Mouse (Mus musculus): Measurements from ENCODE around the gene Ccdc121.

Ccdc121 gene

DNA sequence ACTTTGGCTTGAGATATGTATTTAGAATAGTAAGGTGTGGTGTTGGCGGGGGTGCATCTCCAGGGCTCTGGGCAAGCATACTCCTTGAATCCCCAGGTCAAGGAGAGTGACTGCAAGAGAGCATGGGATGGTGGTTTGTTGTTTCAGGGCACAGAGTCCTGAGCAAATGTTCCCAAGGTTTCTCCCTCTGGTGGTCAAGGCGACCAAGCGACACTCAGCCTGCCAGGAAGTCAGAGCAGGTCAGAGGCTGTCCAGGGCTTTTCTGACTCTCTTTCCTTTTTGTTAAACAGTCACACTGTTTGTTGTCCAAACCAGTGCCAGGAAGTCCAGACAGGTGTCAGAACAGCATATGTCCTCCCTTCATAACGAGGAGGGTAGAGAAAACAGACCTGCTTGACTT lies at the start of gene Ccdc121:
TSS of gene Ccdc121 (minus strand) at position 145 of the 400 bp plus-strand sequence.
- DNase-seq (ENCODE audit: extremely low read depth, insufficient read length, low spot score): no peak

DNA sequence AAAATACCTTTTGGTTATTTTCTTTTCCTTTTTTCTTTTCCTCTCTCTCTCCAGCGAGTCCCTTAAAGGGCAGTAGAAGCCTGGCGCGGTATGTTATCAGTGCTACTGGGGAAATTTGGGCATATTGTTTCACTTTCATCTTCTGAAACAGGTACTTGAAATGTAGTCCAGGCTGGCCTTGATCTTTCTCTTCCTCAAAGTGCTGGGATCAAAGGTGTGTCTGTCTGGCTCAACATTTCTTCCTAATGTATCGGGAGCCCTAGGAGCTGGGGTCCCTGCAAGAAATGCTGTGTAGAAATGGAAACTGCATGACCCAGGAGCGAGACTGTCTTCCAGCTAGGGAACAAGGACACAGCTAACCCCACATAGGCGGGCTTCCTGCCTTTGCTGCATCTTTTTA lies 49.1 kb upstream of the Ccdc121 start:
- DNase-seq (ENCODE audit: extremely low read depth, insufficient read length, low spot score): no peak

DNA sequence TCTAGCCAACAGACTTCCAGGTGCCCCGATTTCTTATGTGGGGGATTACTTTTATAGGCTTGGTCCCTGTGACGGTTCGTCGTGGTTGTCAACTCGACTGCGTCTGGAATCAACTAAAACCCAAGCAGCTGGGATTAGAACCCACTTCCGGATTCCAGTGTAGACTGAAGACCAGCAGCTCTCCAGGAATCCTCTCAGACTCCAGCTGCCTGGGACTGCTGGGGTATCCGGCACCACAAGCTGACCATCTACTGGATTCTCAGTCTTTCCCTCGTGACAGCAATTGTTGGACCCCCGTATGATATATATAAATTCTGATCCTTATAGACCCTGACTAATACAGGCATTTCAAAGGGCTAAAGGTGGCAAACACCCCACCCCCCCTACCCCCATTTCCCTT lies 48.4 kb upstream of the Ccdc121 start:
- no peak for DNase-seq (ENCODE audit: extremely low read depth, insufficient read length, low spot score)

DNA sequence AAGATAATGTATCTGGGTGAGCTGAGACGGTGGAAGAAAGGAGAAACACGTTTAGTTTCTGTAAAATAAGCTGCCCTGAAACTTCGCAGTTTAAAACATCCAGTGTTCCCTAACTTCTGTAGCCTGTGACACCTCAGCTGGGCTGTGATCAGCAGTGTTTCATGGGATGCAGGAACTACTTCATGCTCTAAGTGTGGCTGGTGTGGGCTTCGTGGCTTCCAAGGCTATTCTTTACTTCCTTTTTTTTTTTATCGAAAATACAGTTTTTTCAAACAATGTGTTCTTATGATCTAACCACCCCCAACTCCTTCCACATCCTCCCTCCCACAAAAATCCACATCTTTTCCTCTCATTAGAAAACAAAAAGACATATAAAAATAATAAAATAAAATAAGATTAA lies 44.2 kb upstream of the Ccdc121 start:
- DNase-seq (ENCODE audit: extremely low read depth, insufficient read length, low spot score): no peak

DNA sequence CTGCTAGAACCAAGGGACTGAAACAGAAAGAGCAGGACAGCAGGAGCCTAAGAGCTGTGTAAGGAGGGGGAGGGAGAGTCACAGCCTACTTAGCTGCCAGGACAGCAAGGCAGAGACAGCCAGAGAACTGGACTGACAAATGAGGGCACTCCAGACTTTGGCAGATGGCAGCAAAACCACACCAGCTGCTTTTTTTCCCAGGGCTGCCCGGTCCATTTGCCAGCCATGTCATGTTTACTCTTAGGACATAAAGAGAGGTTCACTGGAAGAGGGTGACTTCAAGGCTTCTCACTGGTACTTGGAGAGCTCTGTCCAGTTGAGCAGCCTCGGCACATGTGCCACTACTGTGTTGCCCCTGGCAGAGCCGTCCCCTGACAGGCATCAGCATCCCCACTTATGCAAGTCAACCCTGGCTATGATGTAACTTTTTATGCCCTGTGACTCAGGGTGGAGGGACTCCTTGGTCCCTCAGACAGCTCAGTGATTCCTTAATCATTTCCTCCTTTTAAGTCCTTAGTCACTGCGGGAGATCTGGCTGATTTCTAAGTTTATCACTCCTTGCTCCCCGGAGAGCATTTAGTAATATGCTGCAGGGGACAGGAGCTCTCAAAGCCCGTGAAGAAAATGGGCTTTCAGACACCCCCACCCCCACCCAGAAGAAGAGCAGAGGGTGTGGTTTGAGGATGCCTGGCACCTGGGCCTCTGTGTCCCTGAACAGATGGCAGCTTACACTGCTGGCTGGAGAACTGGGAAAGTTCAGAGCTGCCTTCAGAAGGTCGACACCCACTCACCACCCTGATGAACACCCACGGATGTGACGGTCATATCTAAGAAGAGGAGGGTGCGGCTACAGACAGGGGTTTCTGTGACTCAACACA lies 41.5 kb upstream of the Ccdc121 start:
- DNase-seq (ENCODE audit: extremely low read depth, insufficient read length, low spot score): peak; percentile 84

DNA sequence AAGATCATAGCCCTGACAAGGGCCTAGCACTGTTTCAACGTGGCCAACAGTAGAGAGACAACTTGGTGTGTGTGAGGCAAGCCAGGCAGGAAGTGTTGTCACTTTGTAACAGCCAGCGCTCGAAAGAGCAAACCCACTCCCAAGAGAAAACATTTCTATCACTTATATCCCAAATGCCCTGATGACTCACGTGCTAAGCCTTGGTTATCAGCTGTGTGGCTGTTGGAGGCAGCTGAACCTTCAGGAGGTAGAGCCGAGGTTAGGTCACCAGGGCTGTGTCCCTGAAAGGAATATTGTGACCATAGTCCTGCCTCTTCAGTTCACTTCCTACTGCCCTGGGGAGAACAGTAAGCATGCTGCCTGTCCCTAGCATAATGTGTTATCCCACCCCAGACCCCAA lies 39.6 kb upstream of the Ccdc121 start:
- no peak for DNase-seq (ENCODE audit: extremely low read depth, insufficient read length, low spot score)

DNA sequence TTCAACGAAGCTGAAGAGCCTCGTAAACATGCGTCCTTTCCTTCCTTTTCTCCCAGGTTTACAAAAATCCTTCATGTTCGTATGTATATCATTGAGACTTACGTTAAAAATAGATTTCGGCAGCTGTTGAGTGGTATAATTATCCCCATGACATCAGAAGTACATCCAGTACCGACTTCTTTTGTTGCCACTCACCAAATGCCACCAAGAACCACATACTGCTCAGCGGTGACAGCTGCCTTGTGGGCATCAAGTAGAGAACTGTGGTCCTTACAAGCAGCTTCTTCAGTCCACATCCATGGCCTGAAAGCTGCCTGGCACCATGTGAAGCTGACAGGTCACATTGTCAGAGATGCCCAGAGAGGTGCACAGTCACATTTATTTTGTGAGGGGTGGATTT lies 38.7 kb upstream of the Ccdc121 start:
- DNase-seq (ENCODE audit: extremely low read depth, insufficient read length, low spot score): no peak

DNA sequence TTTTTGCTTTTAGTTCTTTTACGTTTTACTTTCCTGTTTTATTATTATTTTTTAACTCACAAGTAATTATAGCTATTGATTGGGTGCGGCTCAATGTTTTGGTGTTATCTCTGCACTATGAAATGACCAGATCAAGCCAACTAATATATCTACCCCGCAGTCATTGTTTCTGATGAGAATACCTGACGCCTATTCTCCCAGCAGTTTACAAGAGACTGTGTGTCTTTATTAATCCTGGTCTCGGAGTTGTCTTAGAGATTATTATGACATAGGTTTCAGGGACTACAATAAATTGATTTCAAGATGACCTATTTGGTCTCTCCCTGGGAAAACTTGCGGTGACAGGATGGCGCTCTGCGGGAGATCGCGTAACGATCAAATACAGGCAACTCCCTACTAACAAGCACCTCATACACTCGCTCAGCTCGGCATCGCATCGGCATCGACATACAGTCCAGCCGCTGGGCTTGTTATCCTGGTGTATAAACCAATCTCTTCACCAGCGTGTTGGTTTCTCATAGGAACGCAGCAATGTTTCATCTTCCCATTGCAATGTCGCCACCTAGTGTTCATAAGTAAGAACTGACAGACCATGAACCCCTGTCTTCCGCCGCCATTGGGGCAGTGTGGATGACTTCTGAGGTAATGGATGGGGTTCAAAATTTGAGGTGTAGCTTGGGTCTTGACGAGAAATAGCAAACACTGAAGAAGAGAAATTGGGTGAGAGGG lies 34.0 kb upstream of the Ccdc121 start:
- peak; percentile 62 for DNase-seq (ENCODE audit: extremely low read depth, insufficient read length, low spot score)

DNA sequence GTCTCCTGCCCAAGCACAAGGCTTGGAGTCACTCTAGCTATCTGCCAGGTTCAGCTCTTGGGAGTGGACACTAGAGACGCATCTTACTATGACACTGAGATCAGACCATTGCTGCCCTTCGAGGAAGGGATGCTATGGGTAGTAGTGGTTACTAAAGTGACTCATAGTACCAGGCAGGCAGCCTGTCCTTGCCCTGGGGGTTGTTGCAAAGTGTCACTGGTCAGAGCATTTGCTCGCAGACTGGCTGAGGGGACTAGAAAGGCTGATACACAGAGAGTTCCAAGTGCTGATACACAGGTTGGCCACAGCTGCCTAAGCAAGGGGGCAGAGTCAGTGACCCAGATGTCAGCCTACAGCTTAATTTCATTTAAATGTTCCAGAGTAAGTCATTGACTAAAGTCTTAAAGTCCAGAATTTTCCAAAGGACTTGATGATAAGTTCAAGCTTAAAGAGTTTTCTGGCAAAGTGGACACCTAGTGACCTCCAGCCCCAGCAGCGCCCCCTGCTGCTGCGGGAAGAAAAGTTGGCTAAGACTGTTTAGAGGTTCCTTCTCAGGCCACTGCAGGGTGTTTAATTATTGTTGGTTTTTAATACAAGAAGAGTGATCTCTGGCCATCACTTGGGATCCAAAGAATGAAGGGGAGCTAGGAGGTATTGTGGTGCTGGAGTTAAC lies 32.6 kb upstream of the Ccdc121 start:
- DNase-seq (ENCODE audit: extremely low read depth, insufficient read length, low spot score): peak; percentile 48

DNA sequence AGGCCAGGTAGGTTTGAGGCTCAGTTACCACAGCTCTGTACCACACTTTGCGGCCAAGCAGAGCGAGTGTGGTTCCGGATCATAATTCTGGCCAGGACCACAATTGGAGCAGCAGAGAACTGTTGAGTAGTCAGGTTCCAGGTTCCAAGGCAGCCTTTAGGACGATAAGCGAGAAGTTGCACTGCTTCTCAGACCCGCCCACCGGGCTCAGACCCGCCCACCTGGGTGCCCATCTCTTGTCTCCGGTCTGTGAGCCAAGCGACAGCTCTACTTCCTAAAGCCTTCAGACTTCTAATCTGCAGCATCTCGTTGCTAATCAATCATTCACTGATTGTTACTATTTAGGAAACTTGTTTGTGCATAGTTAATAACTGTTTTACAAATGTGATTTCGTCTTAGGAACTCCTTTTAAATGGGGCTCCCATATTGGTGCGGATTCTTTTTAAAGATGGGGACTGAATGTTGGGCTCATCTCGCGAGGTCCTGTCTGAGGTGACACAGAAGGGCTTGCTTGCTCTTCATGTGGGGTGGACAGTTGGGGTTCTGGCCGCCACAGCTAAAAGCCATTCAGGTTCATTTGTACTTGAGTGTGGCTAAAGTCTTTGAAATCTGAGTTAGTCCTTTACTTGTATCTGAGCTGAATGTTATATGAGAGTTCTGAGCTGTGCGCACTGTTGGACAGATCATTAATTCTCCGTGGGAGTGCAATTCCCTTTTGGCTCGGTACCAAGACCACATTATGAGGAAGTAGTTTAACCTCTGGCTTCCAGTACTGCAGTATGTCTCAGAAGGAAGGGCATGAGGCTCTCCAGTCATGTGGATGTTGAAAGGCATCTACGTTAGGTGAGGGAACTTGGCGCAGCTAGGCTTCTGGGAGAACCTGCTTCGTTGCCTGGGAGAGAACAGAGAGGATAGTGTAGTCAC lies 28.9 kb upstream of the Ccdc121 start:
- no peak for DNase-seq (ENCODE audit: extremely low read depth, insufficient read length, low spot score)

DNA sequence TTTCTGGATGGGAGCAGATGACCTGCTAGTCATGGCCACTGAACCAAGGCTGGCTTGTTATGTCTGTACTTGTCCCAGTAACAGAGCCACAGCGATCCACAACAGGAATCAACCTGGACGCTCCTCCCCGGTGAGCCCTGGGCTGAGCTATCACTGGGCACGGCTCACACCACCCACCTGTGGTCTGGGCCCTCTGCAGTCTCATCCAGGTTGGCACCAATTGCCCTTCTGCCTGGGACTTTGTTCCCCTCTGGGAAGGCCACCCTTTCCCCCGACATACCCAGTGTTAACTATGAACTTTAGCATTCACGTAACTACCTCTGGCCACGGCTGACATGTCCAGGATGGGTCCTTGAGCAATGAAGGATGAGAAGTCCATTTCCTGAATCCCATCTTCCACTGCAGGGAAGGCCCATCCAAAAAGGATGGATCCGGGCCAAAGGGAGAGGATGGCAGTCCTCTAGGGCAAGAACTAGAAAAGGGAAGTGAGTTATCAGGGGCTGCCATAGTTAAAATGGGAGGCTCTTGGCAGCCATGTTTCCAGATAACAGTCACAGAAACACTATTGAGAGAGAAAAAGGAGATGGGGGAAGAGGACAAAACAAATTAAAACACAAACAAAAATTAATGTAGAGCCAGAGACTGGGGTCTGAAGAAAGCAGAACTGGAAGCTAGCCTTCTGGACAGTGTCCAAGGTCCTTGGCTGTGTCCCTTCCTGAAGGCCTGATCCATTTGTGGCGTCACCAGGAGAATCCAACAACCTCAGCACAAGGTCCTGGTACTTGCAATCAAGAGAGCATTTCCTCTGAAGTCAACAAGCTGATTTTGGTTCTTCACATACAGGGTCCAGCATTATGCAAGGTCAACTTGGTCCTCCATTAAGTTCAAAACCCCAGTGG lies 26.6 kb upstream of the Ccdc121 start:
- no peak for DNase-seq (ENCODE audit: extremely low read depth, insufficient read length, low spot score)

DNA sequence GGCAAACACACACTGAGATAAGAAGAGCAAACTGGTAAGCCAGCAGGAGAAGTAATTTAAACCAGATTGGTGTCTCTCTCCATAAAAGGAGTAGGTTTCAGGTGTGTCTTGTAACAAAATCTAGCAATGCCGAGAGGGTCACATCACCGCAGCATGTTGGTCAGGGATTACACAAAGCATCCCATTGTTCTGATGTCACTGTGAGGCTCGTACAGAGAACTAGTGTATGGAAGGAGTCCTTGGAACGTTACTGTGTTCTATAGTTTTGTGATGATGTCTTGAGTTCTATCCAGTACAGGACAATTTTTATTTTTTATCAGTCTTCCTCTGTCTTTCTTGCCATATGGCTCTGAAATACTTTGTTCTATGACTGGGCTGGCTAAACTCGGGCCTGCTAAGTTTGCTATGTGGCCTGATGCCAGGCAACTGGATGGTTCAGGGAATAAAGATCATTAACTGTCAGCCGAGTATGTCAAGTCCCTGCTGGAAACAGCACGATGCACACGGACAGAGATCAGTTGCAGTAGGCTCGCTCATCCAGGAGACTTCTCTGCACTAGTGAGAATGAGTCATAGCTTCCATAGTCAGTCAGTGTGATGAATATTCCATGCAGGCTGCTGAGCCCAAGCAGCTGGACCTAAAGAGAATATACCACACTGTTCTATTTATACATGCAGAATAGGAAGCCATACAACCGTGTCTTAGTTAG lies 24.1 kb upstream of the Ccdc121 start:
- peak; percentile 38 for DNase-seq (ENCODE audit: extremely low read depth, insufficient read length, low spot score)

DNA sequence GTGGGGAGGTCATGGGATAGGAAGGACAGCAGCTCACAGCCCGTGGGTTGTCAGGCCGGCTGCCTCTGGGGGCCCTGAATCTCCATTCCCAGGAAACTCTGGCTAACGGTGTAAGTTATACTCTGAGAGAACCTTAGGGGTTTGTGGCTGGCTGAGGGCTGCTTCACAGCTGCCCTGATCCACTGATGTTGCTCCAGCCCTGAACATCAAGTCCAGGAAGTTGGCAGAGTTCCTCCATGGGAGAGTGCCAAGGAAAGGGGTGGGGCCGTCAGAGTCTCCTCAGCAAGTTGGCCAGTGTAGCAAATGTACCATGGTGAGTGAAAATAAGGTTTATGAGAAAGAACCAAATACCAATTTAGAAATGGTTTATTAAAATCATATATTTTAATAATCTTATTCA lies 18.1 kb upstream of the Ccdc121 start:
- peak; percentile 74 for DNase-seq (ENCODE audit: extremely low read depth, insufficient read length, low spot score)

DNA sequence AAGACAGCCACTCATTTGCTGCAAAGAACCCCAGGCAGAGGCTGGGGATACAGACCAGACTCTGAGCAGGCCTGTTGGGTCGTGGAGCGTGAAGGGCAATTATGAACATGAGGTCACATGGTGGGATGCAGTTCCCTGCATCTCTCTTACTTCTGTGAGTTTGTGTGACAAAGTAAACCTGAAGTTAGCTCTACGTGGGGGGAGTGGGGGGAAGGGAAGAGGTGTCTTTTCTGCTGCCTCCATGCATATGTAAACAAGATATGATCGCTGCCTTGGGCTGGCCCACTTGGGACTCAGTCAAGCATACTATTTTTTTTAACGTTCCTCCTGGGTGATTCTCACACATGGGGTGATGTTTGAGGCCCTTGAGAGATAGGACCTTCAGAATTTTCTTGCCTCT lies 14.7 kb upstream of the Ccdc121 start:
- no peak for DNase-seq (ENCODE audit: extremely low read depth, insufficient read length, low spot score)

DNA sequence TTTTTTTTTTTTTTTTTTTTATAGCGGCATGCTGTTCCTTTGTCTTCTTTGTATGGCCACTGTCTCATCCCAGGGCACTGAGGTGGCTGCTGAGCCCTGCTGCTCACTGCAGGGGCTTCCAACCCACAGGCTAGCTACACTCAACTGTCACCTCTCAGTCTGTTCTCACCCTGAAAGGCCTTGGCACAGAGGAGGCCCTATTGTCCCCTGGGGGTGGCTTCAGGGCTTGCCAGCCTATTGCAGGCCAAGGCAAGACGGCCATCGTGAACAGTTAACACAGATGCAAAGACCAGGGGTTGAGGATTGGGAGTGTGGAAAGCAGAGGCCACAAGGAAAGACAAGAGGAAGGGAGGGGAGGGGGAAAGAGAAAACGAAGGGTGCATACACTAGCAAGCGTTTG lies 12.6 kb upstream of the Ccdc121 start:
- no peak for DNase-seq (ENCODE audit: extremely low read depth, insufficient read length, low spot score)

DNA sequence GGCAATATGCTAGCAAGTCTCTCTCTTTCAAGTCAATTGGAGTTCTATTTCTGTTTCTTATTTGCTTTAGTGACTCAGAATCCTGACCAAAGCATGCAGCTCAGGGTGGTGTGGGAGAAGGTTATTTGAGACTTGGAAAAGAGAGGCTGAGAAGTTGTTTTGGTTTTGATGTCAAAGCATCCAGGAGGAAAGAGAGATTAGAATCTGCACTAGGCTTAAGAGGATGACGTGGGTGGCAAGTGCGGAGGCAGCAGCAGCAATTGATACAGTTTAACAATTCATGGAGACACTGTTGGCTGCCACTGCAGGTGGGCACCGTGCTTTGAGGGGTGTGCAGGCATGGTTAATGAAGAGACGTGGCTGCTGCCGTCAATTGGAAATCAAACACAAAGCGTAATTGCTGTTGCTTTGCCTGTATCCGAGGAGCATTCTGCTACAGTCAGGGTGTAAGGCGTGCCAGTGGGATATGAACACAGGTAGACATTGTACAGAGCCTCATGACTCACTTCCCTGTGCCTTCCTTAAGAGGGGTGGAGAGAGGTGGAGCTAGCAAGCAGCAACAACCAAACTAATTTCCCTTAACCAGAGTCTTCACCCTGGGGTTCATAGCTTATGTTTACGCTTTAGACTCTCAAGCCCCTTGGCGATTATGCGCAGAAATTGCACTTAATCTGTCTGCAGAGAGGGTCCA lies 10.3 kb upstream of the Ccdc121 start:
- DNase-seq (ENCODE audit: extremely low read depth, insufficient read length, low spot score): no peak

DNA sequence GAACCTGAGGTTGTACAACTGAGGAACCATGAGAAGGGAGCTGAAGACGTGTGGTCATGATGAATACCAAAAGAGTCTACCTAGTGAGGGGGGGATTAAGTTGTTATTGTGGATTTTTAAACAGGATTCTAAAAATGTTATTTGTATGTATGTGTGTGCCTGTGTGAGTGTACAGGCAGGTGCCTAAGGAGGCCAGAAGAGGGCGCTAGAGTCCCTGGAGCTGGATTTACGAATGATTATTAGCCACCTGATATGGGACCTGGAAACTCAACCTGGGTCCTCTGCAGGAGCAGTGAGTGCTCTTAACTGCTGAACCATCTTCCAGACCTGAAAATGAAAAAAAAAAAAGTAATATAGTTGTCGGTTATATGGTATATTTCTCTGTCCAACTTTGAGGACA lies 7.9 kb upstream of the Ccdc121 start:
- DNase-seq (ENCODE audit: extremely low read depth, insufficient read length, low spot score): no peak

DNA sequence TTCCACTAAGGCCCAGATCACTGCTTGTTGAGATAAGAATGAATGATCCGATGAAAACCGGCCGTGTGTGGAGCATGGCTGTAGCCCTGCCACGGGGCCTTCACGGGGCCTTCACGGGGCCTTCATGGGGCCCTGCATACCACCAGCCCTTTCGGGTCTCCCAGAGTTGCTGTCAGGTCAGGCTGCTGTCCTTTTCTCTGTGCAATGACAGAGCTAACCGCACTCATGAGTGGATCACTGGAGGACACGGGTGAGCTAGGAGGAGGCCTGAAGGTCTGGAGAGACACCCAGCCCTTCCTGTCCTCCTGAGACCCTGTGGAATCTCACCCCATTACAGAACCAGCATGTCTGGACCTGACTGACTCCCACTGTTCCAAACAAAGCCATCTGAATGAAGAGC lies 6.8 kb upstream of the Ccdc121 start:
- DNase-seq (ENCODE audit: extremely low read depth, insufficient read length, low spot score): no peak
